Mouse (Mus musculus) kidney, adult 2 months (tissue): Measurements from ENCODE around the gene Manf. TPM values are rescaled to one million over a fixed set of nuclear protein-coding genes. Genes with fewer than 3 reads are reported as not detected.

Experiments used
- DNase-seq: peaks from one replicate; pipeline ENCODE4 v3.0.0; 2021
- H3K27ac ChIP-seq: fragments of 200-500 bp; 2 replicates; pipeline ENCODE4 v1.5.1; 2012; ENCODE audit warnings: low read depth, low read length, control low read depth, inconsistent platforms; ENCODE audit not compliant: insufficient read depth
- H3K27me3 ChIP-seq: fragments of 200-500 bp; replicated peaks from 2 replicates; pipeline ENCODE4 v1.6.1; 2012; ENCODE audit warnings: mild to moderate bottlenecking, moderate library complexity, low read length, inconsistent platforms; ENCODE audit not compliant: control insufficient read depth, insufficient read depth
- H3K36me3 ChIP-seq: fragments of 200-500 bp; 2 replicates; pipeline ENCODE4 v1.6.1; 2012; ENCODE audit warnings: mild to moderate bottlenecking, moderate library complexity, low read length, inconsistent platforms; ENCODE audit not compliant: control insufficient read depth, insufficient read depth
- H3K4me1 ChIP-seq: fragments of 200-500 bp; 2 replicates; pipeline ENCODE4 v1.6.1; 2011; ENCODE audit warnings: low read length; ENCODE audit not compliant: control insufficient read depth, insufficient read depth
- H3K4me3 ChIP-seq: fragments of 200-500 bp; 2 replicates; pipeline ENCODE4 v1.5.1; 2011; ENCODE audit warnings: mild to moderate bottlenecking, low read depth, low read length, control low read depth; ENCODE audit not compliant: insufficient read depth
- CTCF ChIP-seq: fragments of 200-500 bp; conservative IDR thresholded peaks from 2 replicates; pipeline ENCODE4 v1.5.1; 2011; ENCODE audit warnings: low read depth, mild to moderate bottlenecking, control low read depth, low read length, moderate library complexity, mixed read lengths; ENCODE audit not compliant: insufficient read depth, insufficient read length
- POLR2A ChIP-seq: fragments of 200-500 bp; IDR thresholded peaks from one replicate; pipeline ENCODE4 v1.6.1; 2011; ENCODE audit warnings: low read depth, low read length, control low read depth
- WGBS: fragments of 180-500 bp; shearing (Covaris S2); methylation state at CpG from one replicate; pipeline ENCODE4 v1.1.7; 2018; 5-methylcytosine and 5-hydroxymethylcytosine counted together
- polyA plus RNA-seq: library from polyadenylated mRNA; depleted of rRNA; stranded (reverse); fragments of >200 nt; gene quantifications from 2 replicates; pipeline ENCODE4 v1.2.3, GENCODE M21; 2012; rRNA removed

The Manf gene
- polyA plus RNA-seq, 1 experiment: 25.5 TPM

DNA sequence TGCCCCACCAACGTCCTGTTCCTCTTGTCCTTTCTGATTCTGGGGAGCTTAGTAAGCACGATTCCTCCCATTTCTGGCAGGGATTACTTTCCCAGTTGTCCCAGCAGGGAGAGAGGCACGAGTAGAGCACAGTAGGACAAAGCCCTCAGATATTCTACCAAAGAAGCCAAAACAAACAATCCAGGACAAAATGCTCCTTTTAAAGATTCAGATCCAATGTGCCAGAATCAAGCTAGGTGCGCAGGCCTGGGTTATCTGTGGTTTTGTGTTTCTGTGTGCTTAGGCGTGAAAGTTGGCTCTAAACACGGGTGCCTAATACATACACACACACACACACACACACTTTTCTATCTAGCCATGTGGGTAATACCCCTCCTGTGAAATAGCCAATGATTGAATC, 73.6 kb downstream of the Manf start:
- 67% methylated on average over 6 of the region's 6 CpGs for WGBS
- no peak for TF ChIP-seq CTCF
- Histone ChIP-seq H3K4me1 (peaks cover 3% of the 10 kb centered on the region; the same call in 1 of the 2 replicates), H3K27me3 (no peaks in the 10 kb centered on the region; the same call in 1 of the 2 replicates), H3K36me3 (no peaks in the 10 kb centered on the region), H3K27ac (no peak overlapping the region), H3K4me3 (no peak overlapping the region)
- DNase-seq: no peak

DNA sequence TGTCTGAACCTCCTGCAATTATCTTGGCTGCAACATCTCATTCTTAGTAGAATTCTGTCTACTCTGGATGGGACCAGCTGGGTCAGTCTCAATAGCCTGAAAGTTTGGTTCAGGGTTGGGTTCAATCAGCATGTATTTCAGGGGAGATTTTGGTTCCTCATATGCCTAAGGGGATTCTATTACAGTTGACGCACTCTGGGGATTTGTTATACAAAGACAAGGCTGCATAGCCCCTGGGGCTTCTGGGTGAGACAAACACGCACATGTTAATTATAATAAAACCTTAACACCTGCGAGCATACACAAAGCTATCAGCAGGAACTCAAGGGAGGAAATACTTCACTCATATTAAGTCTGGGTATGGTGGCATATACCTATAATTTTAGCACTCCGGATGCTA, 85.3 kb downstream of the Manf start:
- TF ChIP-seq CTCF (no peak), POLR2A (no peak)
- no peak overlapping the region for H3K27ac ChIP-seq
- H3K36me3 ChIP-seq: no peaks in the 10 kb centered on the region
- 81% methylated on average over 4 of the region's 4 CpGs for WGBS
- no peak overlapping the region for H3K4me3 ChIP-seq
- H3K27me3 ChIP-seq: no peaks in the 10 kb centered on the region
- no peaks in the 10 kb centered on the region for H3K4me1 ChIP-seq
- no peak for DNase-seq

DNA sequence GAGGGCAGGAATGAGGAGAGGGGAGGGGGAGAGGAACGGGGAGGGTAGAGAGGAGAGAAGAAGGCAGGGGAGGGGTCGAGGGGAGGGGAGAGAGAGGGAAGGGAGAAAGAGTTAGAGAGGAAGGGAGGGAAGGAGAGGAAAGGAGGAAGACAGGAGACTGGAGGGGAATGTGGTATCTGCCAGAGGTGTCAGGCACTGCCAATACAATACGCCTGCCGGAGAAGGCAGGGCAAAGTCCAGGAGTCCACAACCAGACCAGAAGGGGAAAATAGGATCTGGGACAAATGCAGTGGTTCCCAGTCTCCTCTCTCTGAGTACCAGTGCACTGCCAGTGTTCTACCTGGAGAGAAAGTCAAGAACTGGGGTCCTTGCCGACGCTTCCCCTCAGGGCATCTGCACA, 100.9 kb downstream of the Manf start:
- DNase-seq: peak; percentile 84
- TF ChIP-seq POLR2A: no peak
- TF ChIP-seq CTCF: no peak
- no peak overlapping the region for H3K4me3 ChIP-seq
- peaks cover 14% of the 10 kb centered on the region; the same call in 1 of the 2 replicates for H3K4me1 ChIP-seq
- H3K27me3 ChIP-seq: no peaks in the 10 kb centered on the region
- H3K27ac ChIP-seq: no peak overlapping the region
- 47% methylated on average over 6 of the region's 6 CpGs for WGBS
- H3K36me3 ChIP-seq: no peaks in the 10 kb centered on the region

DNA sequence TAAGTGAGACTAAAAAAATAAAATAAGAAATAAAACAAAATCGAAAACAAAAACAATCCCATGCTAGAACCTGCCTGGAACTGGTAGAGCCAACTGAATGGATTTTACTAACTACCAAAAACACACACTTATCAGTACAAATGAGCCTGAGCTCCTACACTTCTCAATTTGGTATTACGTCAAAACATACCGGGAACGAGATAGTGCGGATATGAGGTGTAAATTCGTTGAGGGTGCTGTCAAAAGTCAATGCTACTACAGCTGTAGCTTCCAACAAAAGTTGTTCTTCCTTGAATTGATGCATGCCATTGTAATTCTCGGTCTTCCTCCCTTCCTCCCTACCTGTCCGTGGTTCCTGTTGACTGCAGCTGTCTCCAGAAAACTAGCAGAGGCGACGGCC, 102.4 kb downstream of the Manf start:
- Histone ChIP-seq H3K36me3 (no peaks in the 10 kb centered on the region), H3K27me3 (no peaks in the 10 kb centered on the region), H3K4me3 (peak overlapping the region; percentile 87), H3K27ac (peak overlapping the region; percentile 34), H3K4me1 (peaks cover 18% of the 10 kb centered on the region; the same call in 1 of the 2 replicates)
- 4% methylated on average over 10 of the region's 10 CpGs for WGBS
- no peak for TF ChIP-seq CTCF
- no peak for TF ChIP-seq POLR2A
- no peak for DNase-seq

DNA sequence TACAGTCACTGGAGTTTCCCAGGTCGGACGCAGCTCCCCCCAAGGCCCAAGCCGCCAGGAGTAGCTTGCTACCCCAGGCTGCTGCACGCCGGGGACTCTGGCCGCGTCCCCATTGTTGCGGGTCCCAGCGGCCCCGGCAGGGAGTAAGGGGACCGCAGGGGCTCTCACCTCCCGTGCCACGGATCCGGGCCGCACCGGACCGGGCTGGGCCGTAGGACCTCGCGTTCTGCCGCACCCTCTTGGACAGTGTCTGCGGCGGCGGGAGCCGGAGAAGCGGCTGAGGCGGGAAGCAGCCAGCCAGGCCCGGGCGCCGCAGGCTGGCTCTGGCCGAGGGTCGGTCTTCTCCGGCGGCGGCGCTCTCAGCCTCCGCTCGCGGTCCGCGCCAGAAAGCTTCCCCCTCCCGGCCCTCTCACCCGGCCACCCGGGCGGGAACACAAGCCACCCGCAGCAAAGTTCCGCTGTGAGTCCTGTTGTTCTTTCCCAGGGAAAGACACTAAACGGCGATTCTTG, 102.9 kb downstream of the Manf start, which contains the start of gene Rad54l2:
Gene Rad54l2 (minus strand): TSS at position 383 of the 510 bp plus-strand sequence.
- WGBS: under 1% methylated on average over 49 of the region's 49 CpGs
- Histone ChIP-seq H3K4me1 (peaks cover 23% of the 10 kb centered on the region; the same call in 1 of the 2 replicates), H3K4me3 (peak within 1 kb of the TSS; percentile 87), H3K27me3 (no peaks in the 10 kb centered on the region), H3K27ac (peak within 1 kb of the TSS; percentile 67), H3K36me3 (no peaks in the 10 kb centered on the region)
- DNase-seq: peak; percentile 91
- TF ChIP-seq POLR2A (no peak), CTCF (no peak)

Other genes starting within 250 kb of the Manf start
- gene Grm2, start 235.9 kb downstream of the Manf start, polyA plus RNA-seq: not detected in 2 replicates
- 219 and 248 TPM in 2 replicates for gene Tex264, start 206.1 kb downstream of the Manf start, polyA plus RNA-seq
- gene Rad54l2, start 102.8 kb downstream of the Manf start, polyA plus RNA-seq: 17.6 and 18.6 TPM in 2 replicates
- 12.4 and 14.7 TPM in 2 replicates for gene Dcaf1, start 70.1 kb downstream of the Manf start, polyA plus RNA-seq
- 6.6 and 6.8 TPM in 2 replicates for gene Rbm15b, start 4.6 kb downstream of the Manf start, polyA plus RNA-seq